Mouse (Mus musculus) intestine, postnatal 0 days (tissue): ENCODE measurements around the gene Sarm1. TPM values are rescaled to one million over a fixed set of nuclear protein-coding genes. Genes with fewer than 3 reads are reported as not detected.

ENCODE experiments used
- ATAC-seq: fragments of 200-750 bp; cut with Nextera tagmentation; 2 replicates; pipeline ENCODE4 v1.8.0; 2017; ENCODE audit warnings: mild to moderate bottlenecking, moderate TSS enrichment, moderate library complexity
- H3K27ac ChIP-seq: fragments of 300-500 bp; sonication (generic); 2 replicates; pipeline ENCODE4 v1.5.1; 2014; ENCODE audit warnings: mild to moderate bottlenecking, low read depth, low read length, moderate library complexity
- H3K27me3 ChIP-seq: fragments of 300-500 bp; sonication (generic); replicated peaks from 2 replicates; pipeline ENCODE4 v1.6.1; 2014; ENCODE audit warnings: low read length, mixed read lengths; ENCODE audit not compliant: control insufficient read depth, insufficient read depth
- H3K36me3 ChIP-seq: fragments of 300-500 bp; sonication (generic); 2 replicates; pipeline ENCODE4 v1.6.1; 2014; ENCODE audit warnings: mild to moderate bottlenecking, moderate library complexity; ENCODE audit not compliant: control insufficient read depth, insufficient read depth
- H3K4me1 ChIP-seq: fragments of 300-500 bp; sonication (generic); replicated peaks from 2 replicates; pipeline ENCODE4 v1.6.1; 2014; ENCODE audit warnings: antibody characterized with exemption, low read length, mixed read lengths; ENCODE audit not compliant: control insufficient read depth, insufficient read depth
- H3K4me2 ChIP-seq: fragments of 300-500 bp; sonication (generic); replicated peaks from 2 replicates; pipeline ENCODE4 v1.6.1; 2014; ENCODE audit warnings: low read depth, mild to moderate bottlenecking, moderate library complexity
- H3K4me3 ChIP-seq: fragments of 300-500 bp; sonication (generic); 2 replicates; pipeline ENCODE4 v1.5.1; 2014; ENCODE audit warnings: low read depth, low read length
- H3K9ac ChIP-seq: fragments of 300-500 bp; sonication (generic); 2 replicates; pipeline ENCODE4 v1.6.1; 2014; ENCODE audit warnings: mild to moderate bottlenecking, low read depth, low read length
- H3K9me3 ChIP-seq: fragments of 300-500 bp; sonication (generic); 2 replicates; pipeline ENCODE4 v1.6.1; 2016; ENCODE audit warnings: mixed run types; ENCODE audit not compliant: control insufficient read depth
- CTCF ChIP-seq: sonication (generic); IDR thresholded peaks from 2 replicates; pipeline ENCODE4 v1.5.1; 2016; ENCODE audit warnings: low read depth, mild to moderate bottlenecking, control low read depth, antibody characterized with exemption, moderate library complexity
- WGBS: fragments of 180-500 bp; shearing (Covaris S2); extraction: QIAGEN DNeasy Blood & Tissue Kit; methylation state at CpG from one replicate; pipeline ENCODE4 v1.1.7; 2014; 5-methylcytosine and 5-hydroxymethylcytosine counted together
- polyA plus RNA-seq: library from polyadenylated mRNA; unstranded; fragments of >200 nt; fragmentation: Nextera tagmentation; extraction: Ambion mirVana; gene quantifications from 2 replicates; pipeline ENCODE4 v1.2.1, GENCODE M21; 2015

The Sarm1 gene
- 0.94 and 1.0 TPM in 2 replicates for polyA plus RNA-seq

GRCm38 (mm10) chr11:78497544-78498522 lies at the start of gene Sarm1:
Gene Sarm1 (minus strand): TSS chr11:78497754.
- Histone ChIP-seq H3K4me1 (no peaks in the 10 kb centered on the region; the same call in 1 of the 2 replicates), H3K27me3 (peaks cover 48% of the 10 kb centered on the region), H3K4me3 (peak within 1 kb of the TSS; percentile 35), H3K4me2 (peak within 1 kb of the TSS; percentile 68), H3K9ac (no peak within 1 kb of the TSS; the same call in 1 of the 2 replicates), H3K36me3 (no peaks in the 10 kb centered on the region), H3K9me3 (no peaks in the 10 kb centered on the region), H3K27ac (no peak within 1 kb of the TSS)
- TF ChIP-seq CTCF, result no peak
- 3% methylated on average over 34 of the region's 36 CpGs for WGBS
- peak; percentile 89 for ATAC-seq

- TF ChIP-seq CTCF, result no peak
- no peaks in the 10 kb centered on the region for H3K27me3 ChIP-seq
- no peaks in the 10 kb centered on the region for H3K9me3 ChIP-seq
- peaks cover 26% of the 10 kb centered on the region for H3K36me3 ChIP-seq
- H3K27ac ChIP-seq, result no peak overlapping the region
- WGBS, result 39% methylated on average over 8 of the region's 8 CpGs
- ATAC-seq, result no peak
- H3K4me3 ChIP-seq, result no peak overlapping the region
- H3K4me2 ChIP-seq, result no peak overlapping the region
- H3K9ac ChIP-seq, result no peak overlapping the region
- no peaks in the 10 kb centered on the region for H3K4me1 ChIP-seq
These were observed 47.6 kb upstream of the Sarm1 start for GRCm38 (mm10) chr11:78545181-78545580.

DNA sequence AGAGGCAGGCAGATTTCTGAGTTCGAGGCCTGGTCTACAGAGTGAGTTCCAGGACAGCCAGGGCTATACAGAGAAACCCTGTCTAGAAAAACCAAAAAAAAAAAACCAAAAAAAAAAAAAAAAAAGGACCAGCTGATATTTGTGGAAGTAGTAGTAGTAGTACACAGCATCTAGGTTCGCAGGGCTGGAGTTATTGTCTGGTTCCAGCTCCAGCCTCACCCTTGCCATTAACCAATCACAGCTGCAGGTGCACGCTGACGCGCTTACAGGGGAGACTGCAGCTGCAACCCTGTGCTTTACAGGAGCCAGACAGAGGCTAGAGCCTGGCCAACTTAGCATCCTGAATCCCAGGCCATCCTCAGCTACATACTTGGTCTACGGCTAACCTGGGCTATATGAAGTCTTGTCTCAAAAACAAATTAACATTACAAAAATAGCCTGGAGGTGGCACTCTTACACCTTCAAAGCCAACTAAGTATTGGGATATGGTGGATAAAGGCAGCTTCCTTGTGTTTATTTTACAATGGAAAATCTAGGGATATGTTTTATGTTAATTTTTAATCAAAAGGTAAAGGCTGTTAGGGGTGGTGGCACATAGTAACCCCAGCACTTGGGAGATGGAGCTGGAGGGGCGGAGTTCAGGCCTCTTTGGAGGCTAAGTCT lies 47.0 kb upstream of the Sarm1 start:
- Histone ChIP-seq H3K4me2 (no peak overlapping the region), H3K27ac (no peak overlapping the region), H3K4me1 (no peaks in the 10 kb centered on the region), H3K36me3 (peaks cover 32% of the 10 kb centered on the region), H3K9ac (no peak overlapping the region), H3K9me3 (no peaks in the 10 kb centered on the region), H3K27me3 (no peaks in the 10 kb centered on the region), H3K4me3 (no peak overlapping the region)
- WGBS, result 92% methylated on average over 7 of the region's 7 CpGs
- TF ChIP-seq CTCF, result peak; percentile 45
- no peak for ATAC-seq

- no peak for TF ChIP-seq CTCF
- H3K27me3 ChIP-seq, result no peaks in the 10 kb centered on the region
- no peak overlapping the region for H3K4me3 ChIP-seq
- no peak overlapping the region for H3K27ac ChIP-seq
- no peaks in the 10 kb centered on the region for H3K9me3 ChIP-seq
- ATAC-seq, result no peak
- H3K9ac ChIP-seq, result no peak overlapping the region
- H3K4me1 ChIP-seq, result peaks cover 4% of the 10 kb centered on the region
- 87% methylated on average over 3 of the region's 3 CpGs for WGBS
- H3K4me2 ChIP-seq, result no peak overlapping the region
- peaks cover 38% of the 10 kb centered on the region for H3K36me3 ChIP-seq
These were observed 42.8 kb upstream of the Sarm1 start for GRCm38 (mm10) chr11:78540358-78540757.

- ATAC-seq, result 0 out of 2 replicates have a peak, but pooled peaks have one; percentile 0
- TF ChIP-seq CTCF, result no peak
- H3K4me1 ChIP-seq, result peaks cover 12% of the 10 kb centered on the region
- H3K4me3 ChIP-seq, result peak overlapping the region; percentile 85
- H3K27ac ChIP-seq, result peak overlapping the region; percentile 97
- peak overlapping the region; percentile 87 for H3K9ac ChIP-seq
- peak overlapping the region; percentile 83 for H3K4me2 ChIP-seq
- H3K9me3 ChIP-seq, result no peaks in the 10 kb centered on the region
- H3K27me3 ChIP-seq, result no peaks in the 10 kb centered on the region
- peaks cover 32% of the 10 kb centered on the region for H3K36me3 ChIP-seq
- WGBS, result 1% methylated on average over 14 of the region's 14 CpGs
These were observed 39.1 kb upstream of the Sarm1 start for GRCm38 (mm10) chr11:78536690-78537084.

DNA sequence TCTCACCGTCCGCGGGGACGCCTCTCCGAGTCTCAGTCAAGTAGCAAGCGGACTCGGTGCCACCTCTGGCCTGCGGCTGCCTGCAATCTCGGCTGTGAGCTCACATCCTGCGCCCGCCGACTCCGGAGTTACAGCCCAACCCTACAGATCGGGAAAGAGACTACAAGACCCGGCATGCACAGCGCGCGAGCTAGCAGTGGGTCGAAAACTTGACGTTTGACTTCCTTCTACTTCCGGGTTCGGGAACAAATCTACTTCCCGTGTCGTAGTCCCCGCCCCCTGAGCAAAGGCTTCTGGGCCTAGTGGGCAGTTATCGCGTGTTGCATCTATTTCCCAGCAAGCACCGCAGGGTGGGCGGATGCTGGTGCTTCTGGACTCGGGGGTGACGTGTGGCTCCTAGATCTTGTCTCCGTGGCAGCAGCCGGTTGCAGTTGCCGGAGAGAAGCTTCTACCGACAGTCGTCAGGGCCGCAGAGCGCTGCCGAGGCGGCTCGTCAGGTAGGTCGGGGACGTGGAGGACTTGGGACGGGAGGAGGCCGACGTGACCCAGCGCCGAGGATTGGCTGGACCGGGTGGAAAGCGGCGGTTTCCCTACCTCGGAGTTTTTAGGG lies 38.6 kb upstream of the Sarm1 start, which contains the start of the genes Tnfaip1 and Ift20:
Gene Tnfaip1, minus strand, starts transcription at position 253 of the 610 bp plus-strand sequence.
Gene Ift20, plus strand, starts transcription at position 282 of the 610 bp plus-strand sequence.
- Histone ChIP-seq H3K27me3 (no peaks in the 10 kb centered on the region), H3K4me3 (peak within 1 kb of the TSS; percentile 85), H3K36me3 (peaks cover 34% of the 10 kb centered on the region), H3K27ac (peak within 1 kb of the TSS; percentile 97), H3K9ac (peak within 1 kb of the TSS; percentile 87), H3K4me2 (peak within 1 kb of the TSS; percentile 83), H3K4me1 (peaks cover 12% of the 10 kb centered on the region), H3K9me3 (no peaks in the 10 kb centered on the region)
- under 1% methylated on average over 52 of the region's 52 CpGs for WGBS
- peak; percentile 93 for ATAC-seq
- TF ChIP-seq CTCF, result no peak
